Mouse (Mus musculus) intestine, postnatal 0 days (tissue): Measurements from ENCODE around the gene Zfp963. TPM values are rescaled to one million over a fixed set of nuclear protein-coding genes. Genes with fewer than 3 reads are reported as not detected.

Source experiments
- ATAC-seq: fragments of 200-750 bp; cut with Nextera tagmentation; 2 replicates; pipeline ENCODE4 v1.8.0; 2017; ENCODE audit warnings: mild to moderate bottlenecking, moderate TSS enrichment, moderate library complexity
- H3K27ac ChIP-seq: fragments of 300-500 bp; sonication (generic); 2 replicates; pipeline ENCODE4 v1.5.1; 2014; ENCODE audit warnings: mild to moderate bottlenecking, low read depth, low read length, moderate library complexity
- H3K27me3 ChIP-seq: fragments of 300-500 bp; sonication (generic); replicated peaks from 2 replicates; pipeline ENCODE4 v1.6.1; 2014; ENCODE audit warnings: low read length, mixed read lengths; ENCODE audit not compliant: control insufficient read depth, insufficient read depth
- H3K36me3 ChIP-seq: fragments of 300-500 bp; sonication (generic); 2 replicates; pipeline ENCODE4 v1.6.1; 2014; ENCODE audit warnings: mild to moderate bottlenecking, moderate library complexity; ENCODE audit not compliant: control insufficient read depth, insufficient read depth
- H3K4me1 ChIP-seq: fragments of 300-500 bp; sonication (generic); replicated peaks from 2 replicates; pipeline ENCODE4 v1.6.1; 2014; ENCODE audit warnings: antibody characterized with exemption, low read length, mixed read lengths; ENCODE audit not compliant: control insufficient read depth, insufficient read depth
- H3K4me2 ChIP-seq: fragments of 300-500 bp; sonication (generic); replicated peaks from 2 replicates; pipeline ENCODE4 v1.6.1; 2014; ENCODE audit warnings: low read depth, mild to moderate bottlenecking, moderate library complexity
- H3K4me3 ChIP-seq: fragments of 300-500 bp; sonication (generic); 2 replicates; pipeline ENCODE4 v1.5.1; 2014; ENCODE audit warnings: low read depth, low read length
- H3K9ac ChIP-seq: fragments of 300-500 bp; sonication (generic); 2 replicates; pipeline ENCODE4 v1.6.1; 2014; ENCODE audit warnings: mild to moderate bottlenecking, low read depth, low read length
- H3K9me3 ChIP-seq: fragments of 300-500 bp; sonication (generic); 2 replicates; pipeline ENCODE4 v1.6.1; 2016; ENCODE audit warnings: mixed run types; ENCODE audit not compliant: control insufficient read depth
- CTCF ChIP-seq: sonication (generic); IDR thresholded peaks from 2 replicates; pipeline ENCODE4 v1.5.1; 2016; ENCODE audit warnings: low read depth, mild to moderate bottlenecking, control low read depth, antibody characterized with exemption, moderate library complexity
- WGBS: fragments of 180-500 bp; shearing (Covaris S2); extraction: QIAGEN DNeasy Blood & Tissue Kit; methylation state at CpG from one replicate; pipeline ENCODE4 v1.1.7; 2014; 5-methylcytosine and 5-hydroxymethylcytosine counted together
- polyA plus RNA-seq: library from polyadenylated mRNA; unstranded; fragments of >200 nt; fragmentation: Nextera tagmentation; extraction: Ambion mirVana; gene quantifications from 2 replicates; pipeline ENCODE4 v1.2.1, GENCODE M21; 2015

Zfp963 gene
- polyA plus RNA-seq: 4.6 and 5.0 TPM in 2 replicates

DNA sequence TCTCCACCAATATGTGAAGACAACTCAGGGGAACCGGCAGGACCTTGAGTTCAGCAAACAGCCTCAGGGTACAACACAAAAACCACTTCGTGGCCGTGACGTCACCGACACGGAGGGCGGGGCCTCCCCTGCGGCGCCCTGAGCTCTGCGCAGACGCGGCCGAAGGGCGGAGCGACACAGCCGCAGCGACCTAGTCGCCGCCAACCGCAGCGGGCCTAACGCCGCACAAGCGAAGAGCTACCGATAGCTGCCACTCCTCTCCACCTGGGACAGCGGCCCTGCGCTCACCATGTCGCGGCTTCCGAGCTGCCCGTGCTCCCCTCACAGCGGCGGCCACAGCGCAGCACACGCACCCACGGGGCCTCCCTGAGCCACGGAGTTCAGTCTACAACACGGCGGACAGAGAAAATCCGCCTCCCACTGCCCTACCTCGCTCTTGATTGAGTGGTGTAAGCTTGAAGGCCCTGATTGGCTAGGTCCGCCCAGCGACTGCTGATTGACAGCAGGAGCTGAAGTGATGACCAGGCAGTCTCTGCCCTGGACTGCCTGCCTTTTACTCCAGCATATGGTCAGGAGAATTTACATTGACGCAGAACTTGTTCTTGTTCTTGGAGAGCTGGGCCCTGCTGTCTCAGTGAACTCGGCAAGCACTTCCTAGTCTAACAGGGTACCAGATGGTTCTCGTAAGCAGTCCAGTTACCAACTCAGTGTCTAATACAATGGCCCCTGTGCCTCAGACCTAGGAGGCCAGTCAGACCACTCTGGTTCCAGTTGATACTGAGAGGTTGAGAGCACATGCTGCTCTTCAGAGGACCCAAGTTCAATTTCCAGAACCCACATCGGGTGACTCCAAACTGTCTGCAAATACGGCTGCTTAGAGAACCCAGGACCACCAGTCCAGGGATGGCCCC lies at the start of gene Zfp963:
Zfp963 (minus strand) TSS at position 427 of the 911 bp plus-strand sequence.
- H3K27ac ChIP-seq: peak within 1 kb of the TSS; percentile 99
- peak within 1 kb of the TSS; percentile 72 for H3K4me3 ChIP-seq
- peak within 1 kb of the TSS; percentile 67 for H3K4me2 ChIP-seq
- H3K4me1 ChIP-seq: peaks cover 3% of the 10 kb centered on the region; the same call in 1 of the 2 replicates
- no peak; the same call in 1 of the 2 replicates for TF ChIP-seq CTCF
- no peaks in the 10 kb centered on the region for H3K9me3 ChIP-seq
- 2% methylated on average over 48 of the region's 48 CpGs for WGBS
- peak; percentile 99 for ATAC-seq
- H3K9ac ChIP-seq: peak within 1 kb of the TSS; percentile 85
- H3K36me3 ChIP-seq: no peaks in the 10 kb centered on the region
- H3K27me3 ChIP-seq: no peaks in the 10 kb centered on the region

DNA sequence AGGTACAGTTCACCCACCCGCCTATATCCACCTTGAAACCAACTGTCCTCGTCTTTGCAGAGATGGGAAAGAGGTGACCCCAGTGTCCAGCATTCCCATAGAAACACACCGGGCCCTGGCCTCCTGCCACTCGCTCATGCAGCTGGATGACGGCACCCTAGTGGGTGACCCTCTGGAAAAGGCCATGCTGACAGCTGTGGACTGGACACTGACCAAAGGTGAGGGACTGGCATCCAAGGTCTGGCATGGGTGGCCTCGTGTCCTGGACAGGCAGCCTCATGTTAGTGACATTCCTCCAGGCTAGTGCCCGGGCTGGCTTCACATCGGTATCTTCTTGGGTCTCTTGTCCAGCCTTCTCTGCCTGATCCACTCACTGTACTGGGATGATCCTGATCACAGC lies 49.5 kb upstream of the Zfp963 start:
- Histone ChIP-seq H3K4me1 (no peaks in the 10 kb centered on the region), H3K9ac (no peak overlapping the region), H3K36me3 (peaks cover 95% of the 10 kb centered on the region), H3K4me3 (no peak overlapping the region), H3K27ac (no peak overlapping the region), H3K4me2 (no peak overlapping the region), H3K9me3 (no peaks in the 10 kb centered on the region), H3K27me3 (no peaks in the 10 kb centered on the region)
- TF ChIP-seq CTCF: no peak
- WGBS: 96% methylated on average over 8 of the region's 8 CpGs
- no peak for ATAC-seq

DNA sequence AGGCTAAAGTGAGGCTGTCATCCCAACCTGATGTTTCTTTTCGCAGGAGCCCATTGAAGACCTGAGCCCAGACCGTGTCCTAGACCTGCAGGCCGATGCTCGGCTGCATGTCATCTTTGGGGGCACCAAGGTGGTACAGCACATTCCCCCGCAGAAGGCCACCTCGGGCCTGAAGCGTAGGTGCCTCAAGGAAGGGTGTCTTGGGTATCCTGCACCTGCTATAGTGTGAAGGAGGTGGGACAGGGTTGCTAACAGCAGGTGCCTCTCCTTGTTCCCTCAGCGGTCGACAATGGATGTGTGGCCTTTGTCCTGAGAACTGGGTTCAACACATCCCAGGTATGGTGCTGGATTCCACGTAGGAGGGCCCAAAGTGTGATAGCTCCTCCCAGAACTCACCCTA lies 47.9 kb upstream of the Zfp963 start:
- no peak overlapping the region for H3K27ac ChIP-seq
- 91% methylated on average over 10 of the region's 10 CpGs for WGBS

DNA sequence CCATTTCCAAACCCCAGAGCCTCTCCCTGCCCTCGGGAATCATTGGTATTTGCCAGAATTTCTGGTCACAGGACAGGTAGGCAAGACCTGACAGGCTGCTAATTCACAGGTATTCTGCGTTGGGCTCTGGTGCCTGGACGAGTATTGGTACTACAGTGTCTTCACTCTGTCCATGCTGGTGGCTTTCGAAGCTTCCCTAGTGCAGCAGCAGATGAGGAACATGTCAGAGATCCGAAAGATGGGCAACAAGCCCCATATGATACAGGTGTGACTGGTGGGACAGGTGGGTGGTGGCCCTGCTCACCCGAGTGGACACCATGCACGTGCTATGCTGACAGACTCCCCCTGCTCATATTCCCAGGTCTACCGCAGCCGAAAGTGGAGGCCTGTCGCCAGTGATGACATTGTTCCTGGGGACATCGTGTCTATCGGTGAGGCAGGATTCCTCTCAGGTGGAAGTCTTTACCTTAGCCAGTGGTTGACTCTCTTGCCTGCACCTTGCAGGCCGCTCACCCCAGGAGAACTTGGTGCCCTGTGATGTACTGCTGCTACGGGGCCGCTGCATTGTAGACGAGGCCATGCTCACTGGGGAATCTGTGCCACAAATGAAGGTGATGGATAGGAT lies 47.1 kb upstream of the Zfp963 start:
- no peak for ATAC-seq
- TF ChIP-seq CTCF: no peak
- H3K4me2 ChIP-seq: no peak overlapping the region
- no peak overlapping the region for H3K9ac ChIP-seq
- WGBS: 95% methylated on average over 16 of the region's 16 CpGs
- H3K4me3 ChIP-seq: no peak overlapping the region
- H3K27me3 ChIP-seq: no peaks in the 10 kb centered on the region
- peaks cover 78% of the 10 kb centered on the region for H3K36me3 ChIP-seq
- H3K9me3 ChIP-seq: no peaks in the 10 kb centered on the region
- H3K27ac ChIP-seq: no peak overlapping the region
- H3K4me1 ChIP-seq: no peaks in the 10 kb centered on the region

More for the DNA sequence above, 47.9 kb upstream of the Zfp963 start:
- H3K36me3 ChIP-seq: peaks cover 87% of the 10 kb centered on the region
- H3K4me2 ChIP-seq: no peak overlapping the region
- H3K4me3 ChIP-seq: no peak overlapping the region
- ATAC-seq: no peak
- TF ChIP-seq CTCF: no peak
- no peak overlapping the region for H3K9ac ChIP-seq
- no peaks in the 10 kb centered on the region for H3K9me3 ChIP-seq
- H3K27me3 ChIP-seq: no peaks in the 10 kb centered on the region
- no peaks in the 10 kb centered on the region for H3K4me1 ChIP-seq

DNA sequence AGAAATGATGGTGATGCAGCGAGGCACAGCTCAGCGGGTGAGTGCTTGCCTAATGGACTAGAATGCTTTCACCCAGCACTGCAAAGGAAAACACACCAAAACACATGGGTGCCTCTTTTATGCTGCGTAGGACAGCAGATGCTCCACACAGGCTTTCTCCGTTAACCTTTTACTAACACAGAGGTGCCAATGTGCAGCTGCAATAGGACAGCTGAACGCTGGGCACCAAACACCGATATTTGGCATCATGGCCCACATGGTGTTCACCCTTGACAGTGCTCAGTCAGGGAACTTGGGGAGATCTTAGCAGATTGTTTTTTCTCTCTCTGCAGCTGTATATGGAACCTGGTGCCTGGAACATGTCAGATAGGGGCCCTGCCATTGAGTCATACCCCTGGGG lies 45.1 kb upstream of the Zfp963 start:
- Histone ChIP-seq H3K27me3 (no peaks in the 10 kb centered on the region), H3K9ac (no peak overlapping the region), H3K4me1 (peaks cover 4% of the 10 kb centered on the region; the same call in 1 of the 2 replicates), H3K36me3 (peaks cover 62% of the 10 kb centered on the region), H3K27ac (no peak overlapping the region), H3K4me3 (no peak overlapping the region), H3K9me3 (no peaks in the 10 kb centered on the region), H3K4me2 (no peak overlapping the region)
- ATAC-seq: no peak
- TF ChIP-seq CTCF: no peak
- 93% methylated on average over 6 of the region's 6 CpGs for WGBS

DNA sequence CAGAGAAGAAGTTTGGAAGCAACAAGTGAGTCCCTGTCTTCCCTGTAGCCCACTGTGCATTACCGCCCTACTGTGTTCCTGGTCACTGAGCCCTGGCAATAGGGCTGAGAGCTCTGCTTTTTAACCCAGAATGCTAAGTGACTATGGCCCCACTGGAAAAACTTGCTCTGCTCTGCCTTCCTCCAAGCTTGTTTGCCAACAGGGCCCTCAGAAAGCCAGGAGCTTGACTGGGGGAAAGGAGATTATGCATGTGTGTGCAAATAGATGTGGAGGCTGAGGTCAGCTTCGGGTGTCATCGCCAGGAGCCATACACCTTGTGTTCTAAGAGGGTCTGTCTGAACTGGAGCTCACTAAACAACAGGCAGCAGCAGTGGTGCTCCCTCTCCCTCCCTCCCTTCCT lies 44.3 kb upstream of the Zfp963 start:
- no peak overlapping the region for H3K9ac ChIP-seq
- no peaks in the 10 kb centered on the region for H3K27me3 ChIP-seq
- no peak for TF ChIP-seq CTCF
- no peak overlapping the region for H3K4me3 ChIP-seq
- no peak for ATAC-seq
- 87% methylated on average over 3 of the region's 3 CpGs for WGBS
- H3K9me3 ChIP-seq: no peaks in the 10 kb centered on the region
- H3K4me2 ChIP-seq: no peak overlapping the region
- peaks cover 54% of the 10 kb centered on the region for H3K36me3 ChIP-seq
- H3K27ac ChIP-seq: no peak overlapping the region; the same call in 1 of the 2 replicates
- H3K4me1 ChIP-seq: peaks cover 5% of the 10 kb centered on the region; the same call in 1 of the 2 replicates
